Mouse (Mus musculus): ENCODE measurements around the gene Acat1.

Gene Acat1

GRCm38 (mm10) chr9:53535416-53536320 lies 74.5 kb downstream of the Acat1 start:
- no peak for DNase-seq (ENCODE audit: extremely low spot score, low read depth, low spot score)

Data from hindlimb bud, embryonic 11.5 days (tissue).